Mouse (Mus musculus) MEL (cell line): ENCODE measurements at regions not wholly inside any gene's neighbourhood (a gene's known extent, or its start where the extent isn't known, plus 50 kb on each side); places are given as distances from the start of the nearest gene placed in this dataset.

Experiments used
- DNase-seq: peaks from one replicate; pipeline ENCODE4 v3.0.0; 2011; ENCODE audit warnings: low read depth, low spot score
- H3K27ac ChIP-seq: 2 replicates; pipeline ENCODE4 v1.5.1; 2012; ENCODE audit warnings: low read depth, mild to moderate bottlenecking, control low read depth, low read length, moderate library complexity; ENCODE audit not compliant: control insufficient read depth
- H3K27me3 ChIP-seq, 2 experiments: fragments of 150-350 bp in 1 of 2; sonication (generic) in 1 of 2; 2 replicates each; pipeline ENCODE4 v1.6.1; 2012; ENCODE audit warnings: low read length in 2 of 2, mild to moderate bottlenecking in 2 of 2, improper control_type of control experiment in 1 of 2, moderate library complexity in 1 of 2; ENCODE audit not compliant: insufficient read depth in 2 of 2, control insufficient read depth in 1 of 2
- H3K36me3 ChIP-seq, 2 experiments: 2 replicates each; pipeline ENCODE4 v1.6.1; 2012 to 2014; ENCODE audit warnings: low read length in 2 of 2, improper control_type of control experiment in 1 of 2, inconsistent platforms in 1 of 2, mild to moderate bottlenecking in 1 of 2; ENCODE audit not compliant: insufficient read depth in 2 of 2, control insufficient read depth in 1 of 2
- H3K4me1 ChIP-seq, 2 experiments: fragments of 150-350 bp in 1 of 2; sonication (generic) in 1 of 2; 2 replicates each; pipeline ENCODE4 v1.6.1; 2012; ENCODE audit warnings: low read length in 2 of 2, improper control_type of control experiment in 1 of 2, mild to moderate bottlenecking in 1 of 2; ENCODE audit not compliant: insufficient read depth in 2 of 2, control insufficient read depth in 1 of 2
- H3K4me3 ChIP-seq, 2 experiments: fragments of 150-350 bp in 1 of 2; sonication (generic) in 1 of 2; 2 replicates each; pipeline ENCODE4 v1.5.1; 2012; ENCODE audit warnings: low read depth in 2 of 2, low read length in 2 of 2, mild to moderate bottlenecking in 2 of 2, moderate library complexity in 2 of 2, control low read depth in 1 of 2, improper control_type of control experiment in 1 of 2; ENCODE audit not compliant: control insufficient read depth in 1 of 2, insufficient read depth in 1 of 2
- H3K79me2 ChIP-seq: 2 replicates; pipeline ENCODE4 v1.6.1; 2012; ENCODE audit warnings: mild to moderate bottlenecking, low read length, moderate library complexity; ENCODE audit not compliant: control insufficient read depth, poor library complexity, insufficient read depth
- H3K9ac ChIP-seq: 2 replicates; pipeline ENCODE4 v1.6.1; 2012; ENCODE audit warnings: low read depth, mild to moderate bottlenecking, control low read depth, low read length, moderate library complexity; ENCODE audit not compliant: control insufficient read depth, poor library complexity, severe bottlenecking
- H3K9me3 ChIP-seq: fragments of 150-350 bp; sonication (generic); replicated peaks from 2 replicates; pipeline ENCODE4 v1.6.1; 2012; ENCODE audit warnings: mild to moderate bottlenecking, low read length, improper control_type of control experiment, moderate library complexity; ENCODE audit not compliant: insufficient read depth
- ELF1 ChIP-seq: IDR thresholded peaks from 2 replicates; pipeline ENCODE4 v1.6.1; 2014; ENCODE audit warnings: low read depth, mild to moderate bottlenecking, inconsistent platforms, low read length, improper control_type of control experiment, moderate library complexity
- EP300 ChIP-seq, 2 experiments: IDR thresholded peaks; 2 replicates each; pipeline ENCODE4 v1.6.1; 2011; ENCODE audit warnings: improper control_type of control experiment in 2 of 2, low read length in 2 of 2, low read depth in 1 of 2, mild to moderate bottlenecking in 1 of 2
- ETS1 ChIP-seq: IDR thresholded peaks from 2 replicates; pipeline ENCODE4 v1.6.1; 2012; ENCODE audit warnings: low read depth, mild to moderate bottlenecking, inconsistent platforms, low read length, improper control_type of control experiment, moderate library complexity
- KAT2A ChIP-seq: conservative IDR thresholded peaks from 2 replicates; pipeline ENCODE4 v1.6.1; 2012; ENCODE audit warnings: low read depth, low read length, improper control_type of control experiment, inconsistent platforms
- TBP ChIP-seq: IDR thresholded peaks from 2 replicates; pipeline ENCODE4 v1.8.0; 2011; ENCODE audit warnings: low read depth, low read length, improper control_type of control experiment
- ZC3H11A ChIP-seq: IDR thresholded peaks from 2 replicates; pipeline ENCODE4 v1.6.1; 2012; ENCODE audit warnings: low read depth, mild to moderate bottlenecking, inconsistent platforms, low read length, improper control_type of control experiment
- ZMIZ1 ChIP-seq: IDR thresholded peaks from 2 replicates; pipeline ENCODE4 v1.6.1; 2012; ENCODE audit warnings: low read depth, mild to moderate bottlenecking, inconsistent platforms, low read length, improper control_type of control experiment, moderate library complexity

- no peaks in the 10 kb centered on the region for H3K79me2 ChIP-seq
- H3K36me3 ChIP-seq, result no peaks in the 10 kb centered on the region
- no peaks in the 10 kb centered on the region for H3K9me3 ChIP-seq
- TF ChIP-seq KAT2A, result no peak
- TF ChIP-seq ZMIZ1, result no peak
- TF ChIP-seq ETS1, result no peak
- no peak for TF ChIP-seq TBP
- TF ChIP-seq ZC3H11A, result no peak
- TF ChIP-seq EP300 (IDR thresholded peaks at IDR 0.05; ENCODE audit: low read depth in 1 of 2, low read length in 2 of 2), result no peak
- TF ChIP-seq ELF1, result no peak
- no peak overlapping the region for H3K27ac ChIP-seq
- no peak for DNase-seq
- H3K27me3 ChIP-seq, result no peaks in the 10 kb centered on the region
- H3K9ac ChIP-seq, result no peak overlapping the region
- no peaks in the 10 kb centered on the region for H3K4me1 ChIP-seq
- H3K4me3 ChIP-seq, result no peak overlapping the region
These were observed 101.2 kb upstream of the Isl1 start for GRCm38 (mm10) chr13:116410682-116411081.
